Mouse (Mus musculus) adrenal gland, postnatal 10 days (tissue): ENCODE results near the gene Fam189a1. TPM values are rescaled to one million over a fixed set of nuclear protein-coding genes. Genes with fewer than 3 reads are reported as not detected.

Source experiments
- DNase-seq: peaks from one replicate; pipeline ENCODE4 v3.0.0; 2021; ENCODE audit warnings: mixed read lengths
- total RNA-seq, 2 experiments: library from RNA; stranded (reverse); gene quantifications; 2 replicates each; pipeline ENCODE4 v1.2.3; 2021

The Fam189a1 gene
- total RNA-seq, 2 experiments from 2014 or later, result 0.60 to 1.2 TPM

DNA sequence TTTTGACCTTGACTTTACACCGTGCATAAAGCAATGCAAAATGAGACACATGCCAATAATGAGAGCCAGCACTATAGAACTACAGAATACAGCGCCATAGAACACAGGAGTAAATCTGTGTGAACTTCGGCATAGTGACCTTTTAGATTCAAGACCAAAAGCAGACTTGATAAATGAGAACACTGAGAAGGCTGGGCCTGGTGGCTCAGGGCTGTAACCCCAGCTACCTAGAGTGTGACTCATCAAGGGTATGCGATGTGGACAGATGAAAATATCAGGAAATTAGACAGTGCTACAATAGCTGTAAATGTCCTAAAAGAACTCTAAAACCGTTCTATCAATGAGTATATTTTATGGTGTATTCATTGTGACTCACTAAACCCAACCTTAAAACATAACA, 276.0 kb downstream of the Fam189a1 start:
- no peak for DNase-seq

DNA sequence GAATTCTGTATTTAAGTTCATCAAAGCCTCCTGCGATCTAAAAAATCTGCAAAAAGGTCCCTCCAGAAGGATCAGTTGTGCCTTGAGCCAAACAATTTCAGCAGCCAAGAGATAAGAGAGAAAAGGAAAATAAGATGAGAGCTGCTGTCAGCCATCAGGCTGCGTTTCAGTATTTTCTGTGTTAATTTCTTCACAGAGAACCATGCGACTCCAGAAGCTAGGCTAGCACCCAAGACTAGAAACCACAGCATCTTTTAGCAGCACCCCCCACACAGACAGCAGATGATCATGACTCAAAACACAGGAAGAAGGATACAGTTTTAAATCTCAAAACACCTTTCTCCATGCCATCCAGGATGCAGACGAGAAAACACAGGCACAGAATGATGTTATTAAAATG, 281.4 kb downstream of the Fam189a1 start:
- no peak for DNase-seq

DNA sequence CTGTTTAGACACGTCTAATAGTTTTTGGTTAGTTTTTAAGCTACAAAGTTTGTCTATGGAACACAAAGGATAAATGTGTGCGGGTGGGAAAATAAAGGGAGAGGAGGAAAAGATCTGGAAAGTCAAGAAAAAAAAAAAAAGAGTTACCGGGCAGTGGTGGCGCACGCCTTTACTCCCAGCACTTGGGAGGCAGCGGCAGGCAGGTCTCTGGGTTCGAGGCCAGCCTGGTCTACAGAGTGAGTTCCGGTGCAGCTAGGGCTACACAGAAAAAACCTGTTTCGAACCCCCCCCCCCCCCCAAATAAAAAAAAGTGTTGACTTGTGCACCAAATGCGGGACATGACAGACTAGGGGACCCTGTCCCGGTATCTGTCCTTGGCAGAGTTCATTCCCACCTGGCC, 283.1 kb downstream of the Fam189a1 start:
- peak; percentile 22 for DNase-seq

GRCm38 (mm10) chr7:64872743-64873241, 283.6 kb downstream of the Fam189a1 start, which contains the start of gene Nsmce3:
Gene Nsmce3, minus strand, starts transcription at chr7:64872997.
- peak; percentile 98 for DNase-seq

DNA sequence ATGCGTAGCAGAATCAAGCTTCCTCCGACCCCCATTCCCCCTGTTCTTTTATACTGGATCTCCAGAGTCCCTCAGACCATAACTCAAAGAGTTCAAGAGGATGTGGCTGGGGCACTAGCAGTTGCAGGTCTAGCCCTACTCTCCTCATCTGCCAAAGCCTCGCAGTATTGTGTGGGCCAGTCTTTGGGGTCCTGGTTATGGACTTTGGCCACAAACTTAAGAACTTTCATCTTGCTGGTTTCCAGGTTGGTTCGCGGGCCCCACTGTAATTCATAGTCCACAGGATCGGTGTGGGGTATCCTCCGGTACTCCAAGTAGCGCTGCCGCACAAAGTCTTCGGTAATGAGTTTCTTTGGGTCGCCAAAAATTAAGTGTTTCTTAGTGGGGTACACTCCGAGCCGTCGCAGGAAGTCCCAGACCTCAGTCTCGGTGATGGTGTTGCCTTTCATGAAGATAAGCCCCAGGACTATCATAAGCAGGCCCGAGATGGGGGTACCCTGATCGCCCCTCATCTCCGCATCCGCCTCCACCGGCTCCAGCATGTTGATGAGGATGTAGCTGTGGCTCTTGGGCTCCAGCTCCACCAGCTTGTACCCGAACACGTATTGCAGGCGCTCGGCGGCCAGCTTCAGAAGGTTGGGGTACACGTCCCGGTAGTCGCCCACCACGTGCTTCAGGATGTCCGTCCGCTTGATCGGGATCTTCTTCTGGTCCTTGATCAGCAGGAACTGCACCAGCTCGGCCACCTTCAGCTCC, 284.2 kb downstream of the Fam189a1 start:
- no peak for DNase-seq

DNA sequence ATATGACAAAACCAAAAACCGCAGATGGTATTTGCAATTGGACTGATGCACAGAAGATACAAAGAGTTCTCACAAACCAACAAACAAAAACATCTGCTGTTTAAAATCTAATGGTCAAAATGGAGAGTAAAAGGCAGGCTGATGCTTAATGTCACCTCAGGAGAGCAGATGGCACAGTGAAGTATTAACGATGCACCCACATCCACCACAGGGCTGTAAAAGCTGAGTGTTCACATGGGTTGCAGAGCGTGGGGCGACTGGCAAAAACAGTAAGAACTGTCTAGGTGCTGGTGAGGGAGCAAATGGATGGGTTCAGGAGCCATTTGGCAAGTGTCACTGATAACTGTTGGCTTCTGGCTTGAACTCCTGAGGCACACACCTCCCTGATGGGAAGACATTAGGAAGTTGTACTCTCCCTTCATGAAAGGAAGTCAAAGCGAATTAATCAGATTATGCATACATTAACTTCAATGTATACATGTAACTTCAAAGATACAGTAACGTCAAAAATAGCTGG, 286.8 kb downstream of the Fam189a1 start:
- DNase-seq, result no peak

DNA sequence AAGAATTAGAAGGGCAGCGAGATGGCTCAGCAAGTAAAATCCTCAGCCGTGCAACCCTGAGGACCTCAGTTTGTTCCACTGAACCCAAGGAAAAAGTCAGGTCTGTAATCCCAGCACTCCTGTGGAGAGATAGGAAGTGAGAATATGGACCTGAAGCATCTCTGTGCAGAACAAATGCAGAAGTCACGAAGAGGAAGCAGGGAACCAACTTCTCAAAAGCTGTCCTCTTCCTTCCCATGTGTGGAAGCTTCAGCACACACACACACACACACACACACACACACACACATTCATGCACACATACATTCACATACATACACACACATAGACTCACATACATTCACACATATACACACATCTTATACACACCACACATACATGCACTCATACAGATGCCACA, 292.8 kb downstream of the Fam189a1 start:
- no peak for DNase-seq

DNA sequence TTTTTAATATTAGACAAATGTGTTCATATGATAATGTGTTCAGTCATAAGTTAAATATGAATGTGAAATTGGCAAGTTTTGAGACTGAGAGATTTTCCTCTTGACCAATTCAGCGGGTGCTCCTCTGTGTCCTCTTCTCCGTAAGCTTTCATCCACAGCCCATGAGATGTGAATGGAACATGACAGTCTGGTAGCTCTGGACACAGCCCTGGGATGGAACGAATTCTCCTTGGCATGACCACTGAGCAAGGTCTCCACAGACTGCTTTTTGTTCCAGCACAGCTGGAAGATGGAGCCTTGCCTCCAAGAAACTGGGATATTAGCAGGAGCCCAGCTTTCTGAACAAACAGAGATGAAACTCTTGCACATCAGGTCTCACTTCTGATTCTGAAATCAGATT, 293.4 kb downstream of the Fam189a1 start:
- no peak for DNase-seq

DNA sequence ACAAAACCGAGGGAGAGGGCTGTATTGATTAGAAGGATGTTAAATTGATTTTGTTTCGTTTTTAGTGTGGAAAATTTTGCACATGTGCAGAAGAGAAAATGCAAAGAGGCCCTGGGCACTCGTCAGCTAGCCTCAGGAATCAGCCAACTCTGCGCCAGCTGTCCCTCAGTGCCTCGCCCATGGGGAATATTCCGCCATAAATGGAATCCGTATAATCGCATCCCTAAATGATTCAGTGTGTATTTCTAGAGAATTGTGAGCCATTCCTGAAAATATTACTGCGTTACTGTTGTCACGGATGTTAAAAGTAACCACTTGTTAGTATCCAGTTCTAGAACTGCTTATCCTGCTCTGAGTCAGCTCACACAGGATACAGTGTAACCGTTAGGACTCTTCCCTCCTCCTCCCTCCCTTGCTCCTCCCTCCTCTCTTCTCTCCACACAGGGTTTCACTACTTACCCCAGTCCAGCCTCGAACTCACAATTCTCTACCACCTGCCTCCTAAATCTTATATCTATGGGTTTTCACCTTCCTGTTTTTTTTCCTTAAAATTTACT, 299.8 kb downstream of the Fam189a1 start:
- DNase-seq, result no peak

DNA sequence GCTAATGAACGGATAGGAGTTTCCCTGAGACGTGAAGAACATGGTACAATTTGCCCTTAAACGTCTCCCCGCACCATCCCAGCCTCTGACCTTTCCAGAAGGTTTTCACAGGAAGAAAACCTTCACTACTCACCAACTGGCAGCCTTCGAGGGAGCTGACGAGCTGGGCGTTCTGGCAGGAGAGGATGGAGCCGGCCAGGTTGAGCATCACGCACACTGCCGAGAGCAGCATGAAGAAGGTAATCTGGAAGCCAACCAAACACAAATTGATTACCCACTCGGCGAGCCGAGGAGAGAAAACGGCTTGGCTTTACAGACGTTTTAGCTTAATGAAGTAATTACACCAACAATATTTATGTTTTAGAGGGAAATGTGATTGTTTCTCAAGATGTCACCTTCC, 300.4 kb downstream of the Fam189a1 start:
- DNase-seq, result no peak

- DNase-seq, result no peak
Measured at GRCm38 (mm10) chr7:64855389-64855927, 300.9 kb downstream of the Fam189a1 start.

DNA sequence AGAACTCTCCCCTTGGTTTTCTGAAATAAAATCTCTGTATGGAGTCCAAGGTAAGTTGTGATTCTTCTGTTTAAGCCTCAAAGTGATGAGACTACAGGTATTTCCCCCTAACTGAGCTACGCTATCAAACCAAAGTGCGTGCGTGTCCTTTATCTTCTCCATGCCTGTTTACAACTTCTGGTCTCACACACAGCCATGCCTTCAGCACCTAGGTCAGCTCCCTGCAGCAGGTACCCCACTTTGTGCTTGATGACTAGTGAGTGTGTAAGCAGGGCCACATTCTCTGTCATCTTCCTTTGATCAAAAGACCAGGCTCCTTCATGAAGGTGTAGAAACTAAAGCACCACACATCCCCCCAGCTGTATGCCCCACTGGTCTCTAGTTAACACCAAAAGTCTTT, 305.6 kb downstream of the Fam189a1 start:
- DNase-seq, result peak; percentile 75

GRCm38 (mm10) chr7:64847366-64847899, 308.9 kb downstream of the Fam189a1 start:
- DNase-seq, result no peak

- no peak for DNase-seq
Measured at GRCm38 (mm10) chr7:64846061-64846460, 310.3 kb downstream of the Fam189a1 start.

DNA sequence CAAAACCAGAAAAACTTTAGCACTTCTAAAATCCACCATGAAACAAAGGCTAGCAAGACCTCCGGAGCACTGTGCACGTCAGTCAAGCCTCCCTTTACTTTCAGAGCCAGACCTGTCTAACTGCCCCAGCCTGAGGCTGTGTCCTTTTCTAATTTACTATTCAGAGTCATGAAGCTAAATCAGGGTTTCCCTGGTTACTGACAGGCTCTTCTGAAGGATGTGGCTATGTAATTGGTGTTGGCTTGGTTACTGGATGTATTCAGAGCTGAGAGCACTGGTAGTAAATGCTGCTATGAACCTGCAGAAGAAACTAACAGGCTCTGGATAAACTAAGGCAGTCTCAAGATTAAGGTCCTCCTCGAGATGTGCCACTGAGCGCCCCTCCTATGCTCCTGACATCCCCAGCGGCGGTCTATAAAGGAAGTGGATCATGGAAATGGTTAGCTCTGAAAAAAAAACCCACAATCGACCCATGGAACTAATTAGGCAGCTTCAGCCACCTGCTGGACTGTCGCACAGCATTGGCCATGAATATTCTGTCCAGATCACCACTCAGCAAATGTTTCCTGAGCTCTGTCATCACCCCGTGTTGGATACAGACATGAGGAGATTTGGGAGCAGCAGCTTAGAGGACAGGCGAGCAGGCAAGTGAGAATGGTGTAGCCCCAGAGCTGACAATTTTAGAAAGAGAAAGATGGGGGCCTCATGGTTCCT, 315.3 kb downstream of the Fam189a1 start:
- DNase-seq, result no peak

GRCm38 (mm10) chr7:64840576-64840895, 315.8 kb downstream of the Fam189a1 start:
- DNase-seq, result no peak

DNA sequence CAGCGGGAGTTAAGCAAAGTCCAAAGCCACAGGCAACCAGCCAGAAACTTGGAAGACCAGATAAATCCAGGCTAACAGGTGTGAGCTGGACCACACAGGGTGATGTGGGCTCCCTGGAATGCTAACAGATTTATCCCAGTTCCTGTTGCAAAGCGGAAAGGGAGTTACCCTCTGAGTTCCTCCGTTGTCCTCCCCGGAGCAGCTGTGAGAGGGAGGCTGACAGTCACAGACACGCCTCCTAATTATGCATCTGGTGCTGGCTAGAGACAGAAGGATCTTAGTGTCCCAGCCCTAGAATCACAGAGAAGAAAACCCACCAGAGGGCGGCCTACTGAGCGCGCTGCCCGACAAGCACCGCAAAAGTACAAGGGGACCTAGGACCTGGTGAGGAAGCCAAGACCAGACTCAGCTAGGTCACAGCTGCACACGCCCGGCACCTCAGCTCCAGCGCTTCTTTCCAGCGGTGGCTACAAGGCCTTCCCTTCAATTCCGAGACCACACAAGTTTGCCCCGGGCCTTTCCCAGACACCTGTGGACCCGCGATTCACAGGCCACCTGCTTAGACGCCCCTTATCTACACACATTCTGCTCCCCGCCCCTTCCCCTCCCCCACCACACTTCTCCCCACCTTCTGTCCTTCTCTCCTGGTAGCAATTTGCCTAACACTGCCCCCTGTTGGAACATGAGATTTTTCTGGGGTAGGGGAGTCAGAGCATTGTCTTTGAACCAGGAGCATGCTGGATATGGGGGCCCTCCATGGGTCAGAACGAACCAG, 316.4 kb downstream of the Fam189a1 start:
- peak; percentile 59 for DNase-seq

GRCm38 (mm10) chr7:64839281-64839680, 317.1 kb downstream of the Fam189a1 start:
- no peak for DNase-seq

DNA sequence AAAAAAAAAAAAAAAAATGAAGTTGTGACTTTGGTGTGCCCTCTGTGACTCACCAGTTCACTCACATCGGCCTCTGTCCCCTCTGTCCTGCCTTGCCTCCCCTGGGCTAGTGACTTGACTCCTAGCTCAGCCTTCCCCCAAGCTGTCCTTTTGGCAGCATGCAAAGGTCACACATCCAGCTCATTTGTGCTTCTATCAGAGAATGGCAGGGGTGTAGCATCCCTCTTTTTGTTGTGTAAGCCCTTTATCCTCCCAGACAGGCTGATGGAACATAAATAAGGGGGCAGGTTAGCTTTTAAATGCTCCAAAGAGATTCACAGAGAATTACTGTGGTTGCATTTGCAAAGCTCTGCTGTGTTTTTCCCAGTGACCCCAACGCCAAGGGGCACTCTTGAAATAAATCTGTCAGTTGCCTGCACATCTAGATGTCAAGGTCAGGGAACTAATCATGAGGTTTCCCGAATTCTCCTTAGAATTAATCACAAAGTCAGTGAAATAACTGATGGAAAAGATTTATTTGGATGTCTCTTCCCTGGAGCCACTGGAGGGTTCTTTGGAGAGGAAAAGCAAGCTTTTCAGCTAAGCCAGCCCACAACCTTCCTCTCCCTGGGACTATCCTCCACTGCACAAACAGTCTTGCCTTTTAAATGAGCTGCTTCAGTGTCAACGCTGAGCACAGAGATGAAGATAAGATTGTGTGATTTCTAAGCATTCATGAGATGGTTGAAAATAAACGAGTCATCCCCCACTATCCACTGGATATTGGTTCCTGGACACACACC, 326.0 kb downstream of the Fam189a1 start:
- peak; percentile 41 for DNase-seq

DNA sequence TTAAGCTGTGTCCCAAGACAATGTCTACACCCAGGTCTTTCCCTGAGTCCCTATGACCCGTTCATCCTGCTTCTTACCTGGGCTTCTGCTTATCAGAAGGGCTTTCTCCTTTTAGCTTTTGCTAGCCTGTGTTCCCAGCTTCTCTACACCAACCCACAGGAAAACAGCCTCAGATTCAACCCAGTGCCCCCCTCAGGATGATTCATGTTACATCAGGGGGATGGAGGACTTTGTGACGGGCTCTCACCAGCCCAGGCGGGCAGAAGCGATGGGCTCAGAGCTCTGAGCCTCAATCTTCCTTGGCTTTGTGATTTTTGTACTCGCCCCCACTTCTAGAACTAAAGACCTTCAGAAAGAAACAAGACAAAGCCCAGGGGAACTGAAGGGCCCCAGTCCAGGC, 335.3 kb downstream of the Fam189a1 start:
- no peak for DNase-seq

GRCm38 (mm10) chr7:64819683-64820082, 336.7 kb downstream of the Fam189a1 start:
- DNase-seq, result no peak
